Comparison of ENCODE assay signal across 18 mouse cellular contexts in genomic region chr1:81539591-81540311, GRCm38 (mm10).
"Had no signal": no experiment of that assay in that cellular context is flagged by ENCODE, and none has a peak within 500 bp of the region (broad histone marks: within the 10 kb centered on the region; RNA-seq: fewer than 3 reads in every experiment).

No protein-coding gene starts in this region.

- H3K9me3 ChIP-seq: kidney, embryonic 15.5 days; limb, embryonic 10.5 days; limb, embryonic 13.5 days; liver, embryonic 12.5 days; liver, embryonic 15.5 days; lung, embryonic 15.5 days; midbrain, embryonic 10.5 days had no signal

- H3K4me3 ChIP-seq: kidney, embryonic 15.5 days; limb, embryonic 10.5 days; limb, embryonic 13.5 days; liver, embryonic 12.5 days; liver, embryonic 15.5 days; lung, embryonic 15.5 days; megakaryocyte, embryonic 14.5 days; midbrain, embryonic 10.5 days had no signal

- H3K27me3 ChIP-seq: kidney, embryonic 15.5 days; limb, embryonic 13.5 days; liver, embryonic 12.5 days; liver, embryonic 15.5 days; lung, embryonic 15.5 days; megakaryocyte, embryonic 14.5 days had no signal

- H3K4me2 ChIP-seq: kidney, embryonic 15.5 days; limb, embryonic 13.5 days; liver, embryonic 12.5 days; liver, embryonic 15.5 days; lung, embryonic 15.5 days had no signal

- ATAC-seq: liver, embryonic 12.5 days had no signal

- H3K36me3 ChIP-seq: kidney, embryonic 15.5 days; limb, embryonic 10.5 days; limb, embryonic 13.5 days; liver, embryonic 12.5 days; liver, embryonic 15.5 days; lung, embryonic 15.5 days; midbrain, embryonic 10.5 days had no signal

- H3K4me1 ChIP-seq: kidney, embryonic 15.5 days; limb, embryonic 13.5 days; liver, embryonic 12.5 days; liver, embryonic 15.5 days; lung, embryonic 15.5 days; megakaryocyte, embryonic 14.5 days; midbrain, embryonic 10.5 days had no signal

- DNase-seq: kidney, postnatal 10 days; kidney, postnatal 36 days; layer of hippocampus, adult 9-11 months; liver; lung, adult 18-20 months; lung, postnatal 10 days; lung, postnatal 36 days; midbrain, embryonic 14.5 days; thymus, adult 18-20 months; thymus, postnatal 36 days had no signal

- H3K27ac ChIP-seq: kidney, embryonic 15.5 days; limb, embryonic 10.5 days; liver, embryonic 12.5 days; liver, embryonic 15.5 days; lung, embryonic 15.5 days; midbrain, embryonic 10.5 days had no signal

- H3K9ac ChIP-seq: kidney, embryonic 15.5 days; limb, embryonic 13.5 days; liver, embryonic 12.5 days; liver, embryonic 15.5 days; lung, embryonic 15.5 days had no signal
